Mouse (Mus musculus): ENCODE data around the gene Pgm3.
"Not testable (repeated sequence)": the region's sequence is repeated elsewhere in the genome, so short reads cannot be mapped to it uniquely, and the experiment has no call there.

The Pgm3 gene

DNA sequence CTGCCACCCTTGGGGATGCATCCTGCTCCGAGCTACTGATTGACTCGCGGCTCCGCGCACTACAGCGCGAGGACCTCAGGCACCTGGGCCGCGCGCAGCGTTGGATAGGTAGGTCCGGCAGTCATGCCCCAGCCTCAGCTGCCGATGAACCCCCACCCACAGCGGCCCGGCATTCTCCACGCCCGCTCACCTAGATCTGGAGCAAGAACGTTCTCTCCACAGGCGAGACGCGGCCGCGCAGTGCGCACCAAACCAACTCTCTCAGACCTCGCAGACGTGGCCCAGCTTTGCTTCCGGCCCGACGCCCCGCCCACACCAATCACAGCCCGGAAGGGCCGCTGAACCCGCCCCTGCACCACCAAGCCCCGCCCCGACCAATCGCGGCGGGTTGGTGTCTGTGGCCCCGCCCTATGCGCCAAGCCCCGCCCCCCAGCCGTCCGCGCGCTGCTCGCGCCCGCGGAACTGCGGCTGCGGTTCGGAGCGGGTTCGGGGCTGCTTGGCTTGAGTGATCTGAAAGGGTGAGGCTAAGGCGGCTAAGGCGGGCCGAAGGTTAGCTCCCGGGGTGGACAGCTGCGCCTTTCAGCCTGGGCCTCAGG lies at the start of gene Pgm3, which contains the start of gene Rwdd2a:
TSS of gene Pgm3 (minus strand) at position 303 of the 596 bp plus-strand sequence.
TSS of gene Rwdd2a (plus strand) at position 452 of the 596 bp plus-strand sequence.
- DNase-seq (ENCODE audit: inconsistent ontology term) = peak; percentile 97

DNA sequence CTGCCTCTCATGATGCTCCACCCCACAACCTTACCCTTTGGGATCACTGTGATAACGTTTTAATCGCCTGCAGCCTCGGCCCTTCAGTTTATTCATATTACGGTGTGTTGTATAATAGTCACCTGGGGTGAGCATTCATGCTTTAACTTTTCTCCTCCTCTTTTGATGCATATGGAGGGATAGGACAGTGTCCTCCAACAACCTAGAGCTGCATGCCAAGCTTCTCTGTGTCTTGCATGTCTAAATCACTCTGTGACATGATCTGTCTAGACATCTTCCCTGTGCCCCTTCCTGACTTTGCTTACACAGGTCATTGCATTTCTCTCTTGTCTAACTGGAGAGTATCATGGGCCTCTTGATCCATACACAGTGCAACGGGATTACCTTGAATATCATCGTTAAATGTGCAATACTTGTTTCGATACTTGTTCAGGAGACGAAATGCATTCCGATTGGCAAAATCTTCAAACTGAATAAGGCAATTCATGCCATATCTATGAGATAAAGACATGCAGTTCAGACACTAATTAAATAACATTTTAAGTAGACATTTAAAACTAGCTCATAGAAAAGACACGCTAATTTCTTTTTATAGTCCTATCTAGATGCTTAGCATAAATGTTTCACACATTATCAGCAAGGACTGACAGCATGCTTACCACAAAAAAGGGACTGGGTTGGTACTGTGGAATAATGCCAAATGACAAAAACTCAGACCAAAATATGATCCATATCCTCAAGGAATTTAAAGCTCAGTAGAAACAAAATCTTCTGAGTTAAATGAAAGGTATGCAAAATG lies 47.9 kb upstream of the Pgm3 start:
- no peak for DNase-seq (ENCODE audit: inconsistent ontology term)

DNA sequence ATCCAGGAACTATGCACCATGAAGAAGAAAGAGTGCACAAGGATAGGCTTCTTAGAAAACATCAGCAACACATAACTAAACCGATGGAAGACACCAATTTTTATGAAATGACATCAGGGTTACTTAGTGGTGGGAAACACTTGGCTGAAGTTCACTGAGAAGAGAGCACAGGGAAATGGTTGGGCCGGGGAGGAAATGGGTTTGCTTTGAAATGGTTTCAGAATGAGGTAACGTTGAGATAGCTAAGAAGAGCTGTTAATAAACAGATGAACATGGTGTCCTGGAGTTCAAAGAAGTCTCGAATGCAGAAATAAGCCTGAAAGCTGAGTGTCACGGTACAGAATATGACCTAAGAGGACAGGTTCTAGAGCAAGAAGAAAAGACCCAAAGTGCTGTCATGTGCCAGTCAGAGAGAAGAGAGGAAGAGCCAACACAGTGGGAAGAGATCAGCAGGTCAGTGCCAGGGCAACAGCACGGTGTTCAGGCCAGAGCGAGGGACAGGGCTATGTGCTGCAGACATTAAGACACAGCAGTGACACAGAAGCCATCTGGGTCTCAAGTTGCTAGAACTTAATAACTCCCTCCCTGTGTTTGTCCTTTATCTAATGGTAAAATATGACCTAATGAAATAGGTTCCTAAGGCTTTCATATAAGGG lies 46.3 kb upstream of the Pgm3 start:
- no peak for DNase-seq (ENCODE audit: inconsistent ontology term)

DNA sequence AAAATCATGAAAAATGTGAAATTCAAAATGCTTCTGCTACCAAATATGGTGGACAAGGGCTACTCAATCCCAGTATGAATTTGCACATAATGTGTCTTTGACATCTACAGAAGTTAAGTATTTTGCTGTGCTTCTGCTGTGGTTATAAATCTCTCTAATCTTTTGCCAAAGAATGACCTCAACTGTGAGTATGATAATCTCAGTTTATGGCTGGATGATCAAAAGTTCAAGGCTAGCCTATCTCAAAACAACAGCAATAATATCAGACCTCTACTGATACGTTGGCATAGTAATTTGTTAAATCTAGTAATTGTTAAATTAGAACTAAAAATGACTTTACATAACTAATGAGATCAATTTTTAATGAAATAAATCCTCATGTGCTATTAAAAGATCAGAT lies 44.1 kb upstream of the Pgm3 start:
- DNase-seq (ENCODE audit: inconsistent ontology term) = no peak

DNA sequence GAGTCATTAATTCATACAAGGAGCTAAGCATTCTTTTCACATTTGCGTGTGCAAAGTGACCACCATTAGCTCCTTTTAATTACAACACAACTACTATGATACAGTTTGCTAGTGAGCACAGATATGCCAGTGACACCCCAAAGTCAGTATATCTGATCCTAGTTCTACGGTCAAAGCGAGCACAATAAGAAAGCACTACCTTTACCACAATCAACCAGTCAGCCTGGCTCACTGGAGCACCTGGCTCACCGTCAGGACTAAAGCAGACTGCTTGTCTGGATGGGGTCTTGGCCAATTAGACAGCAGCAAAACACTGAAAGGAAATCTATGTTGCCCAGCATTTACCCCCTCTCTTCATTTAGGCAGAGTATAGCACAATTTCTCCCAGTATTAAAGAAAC lies 40.4 kb upstream of the Pgm3 start:
- DNase-seq (ENCODE audit: inconsistent ontology term) = no peak

DNA sequence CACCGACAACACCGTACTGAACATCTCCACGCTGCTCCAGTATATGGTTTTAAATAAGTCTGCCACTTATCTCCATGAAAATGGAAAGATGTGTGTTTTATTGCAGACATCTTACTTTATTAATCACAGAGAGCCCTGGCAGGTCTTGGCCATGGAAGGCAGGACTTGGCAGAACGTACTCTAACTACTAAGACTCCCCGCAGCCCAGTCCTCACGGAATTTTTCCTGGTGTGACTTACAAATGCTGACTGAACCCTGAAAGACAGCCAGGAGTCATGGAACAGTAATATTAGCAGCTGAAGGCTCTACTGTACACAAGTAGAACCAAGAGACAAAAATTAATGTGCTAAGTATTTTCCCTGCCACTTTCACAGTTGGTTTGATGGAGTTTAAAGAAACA lies 34.1 kb upstream of the Pgm3 start:
- DNase-seq (ENCODE audit: inconsistent ontology term) = no peak

DNA sequence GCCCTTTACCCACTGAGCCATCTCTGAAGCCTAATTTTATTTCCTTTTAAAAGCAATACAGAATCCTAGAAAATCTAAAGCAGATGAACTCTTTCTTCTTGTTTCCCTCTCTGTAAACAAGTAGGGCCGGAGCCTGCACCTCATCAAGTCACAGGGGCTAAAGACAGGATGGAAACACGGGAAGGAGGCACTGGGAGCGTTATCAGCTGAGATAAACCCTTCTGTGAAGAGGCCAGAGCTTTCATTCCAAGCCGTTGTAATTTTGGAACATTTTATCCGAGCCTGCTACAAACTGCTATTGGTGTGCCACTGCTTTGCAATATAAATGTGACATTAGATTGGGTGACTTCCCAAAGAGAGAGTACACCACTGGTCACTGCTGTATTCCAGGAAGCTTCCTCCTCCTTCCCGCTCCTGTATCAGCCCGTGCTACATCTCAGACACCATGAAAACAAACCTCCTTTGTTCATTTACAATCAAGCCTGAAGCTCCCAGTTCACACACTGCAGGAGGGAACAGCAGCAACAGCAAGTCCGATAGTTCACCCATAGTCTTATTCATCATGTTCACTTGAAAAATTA lies 28.2 kb upstream of the Pgm3 start:
- no peak for DNase-seq (ENCODE audit: inconsistent ontology term)

DNA sequence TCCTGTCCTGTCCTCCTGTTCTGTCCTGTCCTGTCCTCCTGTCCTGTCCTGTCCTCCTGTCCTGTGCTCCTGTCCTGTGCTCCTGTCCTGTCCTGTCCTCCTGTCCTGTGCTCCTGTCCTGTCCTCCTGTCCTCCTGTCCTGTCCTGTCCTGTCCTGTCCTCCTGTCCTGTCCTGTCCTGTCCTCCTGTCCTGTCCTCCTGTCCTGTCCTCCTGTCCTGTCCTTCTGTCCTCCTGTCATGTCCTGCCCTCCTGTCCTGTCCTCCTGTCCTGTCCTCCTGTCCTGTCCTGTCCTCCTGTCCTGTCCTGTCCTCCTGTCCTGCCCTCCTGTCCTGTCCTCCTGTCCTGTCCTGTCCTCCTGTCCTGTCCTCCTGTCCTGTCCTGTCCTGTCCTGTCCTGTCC lies 25.3 kb upstream of the Pgm3 start:
- DNase-seq (ENCODE audit: inconsistent ontology term) = not testable (repeated sequence)

DNA sequence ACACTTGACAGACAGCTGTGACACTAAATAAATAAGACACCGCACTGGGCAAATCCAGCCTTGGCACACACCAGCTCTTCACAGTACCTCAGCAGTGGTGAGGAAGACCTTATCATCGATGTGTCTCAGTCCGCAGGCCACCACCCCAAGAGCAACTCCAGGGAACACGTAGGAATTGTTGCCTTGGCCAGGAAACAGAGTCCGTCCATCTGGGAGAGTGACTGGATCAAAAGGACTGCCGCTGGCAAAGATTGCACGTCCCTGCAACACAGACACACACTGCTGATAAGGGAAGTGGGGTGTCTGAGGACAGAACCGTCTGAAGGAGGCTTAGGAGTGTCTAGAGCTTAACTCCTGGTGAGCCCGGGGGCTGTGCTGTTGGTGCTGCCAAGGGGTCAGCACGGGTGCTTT lies 22.7 kb upstream of the Pgm3 start:
- DNase-seq (ENCODE audit: inconsistent ontology term) = not testable (repeated sequence)

DNA sequence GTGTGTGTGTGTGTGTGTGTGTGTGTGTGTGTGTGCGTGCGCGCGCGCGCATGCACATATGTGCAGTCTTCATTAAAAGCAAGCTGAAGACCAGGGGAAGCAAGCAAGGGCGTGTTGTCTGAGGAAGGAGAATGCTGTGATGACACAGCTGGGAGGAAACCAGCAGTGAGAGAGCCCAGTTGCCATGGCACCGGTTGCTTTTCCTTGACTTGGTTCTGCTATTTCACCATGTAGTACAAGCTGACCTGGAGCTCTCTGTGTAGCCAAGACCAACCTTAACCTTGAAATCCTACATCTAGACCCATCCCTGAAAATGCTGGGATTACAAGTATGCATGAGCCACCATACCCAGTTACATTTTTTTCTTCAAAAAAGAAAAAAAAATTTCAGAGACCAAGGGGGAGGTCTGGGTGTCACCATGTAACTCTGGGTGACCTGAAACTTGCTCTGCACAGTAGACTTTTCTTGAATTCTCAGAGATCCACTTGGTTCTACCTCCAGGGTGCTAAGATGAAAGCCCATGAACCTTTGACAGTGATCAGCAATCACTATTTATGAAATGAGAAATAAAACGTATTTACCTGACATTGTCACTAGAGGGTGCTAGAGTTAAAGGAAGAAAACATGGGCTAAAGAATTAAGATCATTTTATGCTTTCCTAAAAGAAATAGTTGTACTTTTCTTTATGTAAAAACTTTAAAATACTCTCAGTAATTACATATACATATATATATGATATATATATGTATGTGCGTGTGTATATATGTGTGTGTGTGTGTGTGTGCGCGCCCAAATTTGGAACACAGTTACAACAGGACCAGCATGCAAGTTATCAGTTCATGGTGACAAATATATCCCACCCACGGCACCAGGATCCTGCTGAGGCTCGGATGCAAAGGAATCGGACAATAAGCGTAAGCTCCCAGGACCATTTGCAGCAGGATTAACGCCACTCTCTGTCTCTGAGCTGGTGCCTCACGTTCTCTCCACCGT lies 21.3 kb upstream of the Pgm3 start:
- peak; percentile 25 for DNase-seq (ENCODE audit: inconsistent ontology term)

DNA sequence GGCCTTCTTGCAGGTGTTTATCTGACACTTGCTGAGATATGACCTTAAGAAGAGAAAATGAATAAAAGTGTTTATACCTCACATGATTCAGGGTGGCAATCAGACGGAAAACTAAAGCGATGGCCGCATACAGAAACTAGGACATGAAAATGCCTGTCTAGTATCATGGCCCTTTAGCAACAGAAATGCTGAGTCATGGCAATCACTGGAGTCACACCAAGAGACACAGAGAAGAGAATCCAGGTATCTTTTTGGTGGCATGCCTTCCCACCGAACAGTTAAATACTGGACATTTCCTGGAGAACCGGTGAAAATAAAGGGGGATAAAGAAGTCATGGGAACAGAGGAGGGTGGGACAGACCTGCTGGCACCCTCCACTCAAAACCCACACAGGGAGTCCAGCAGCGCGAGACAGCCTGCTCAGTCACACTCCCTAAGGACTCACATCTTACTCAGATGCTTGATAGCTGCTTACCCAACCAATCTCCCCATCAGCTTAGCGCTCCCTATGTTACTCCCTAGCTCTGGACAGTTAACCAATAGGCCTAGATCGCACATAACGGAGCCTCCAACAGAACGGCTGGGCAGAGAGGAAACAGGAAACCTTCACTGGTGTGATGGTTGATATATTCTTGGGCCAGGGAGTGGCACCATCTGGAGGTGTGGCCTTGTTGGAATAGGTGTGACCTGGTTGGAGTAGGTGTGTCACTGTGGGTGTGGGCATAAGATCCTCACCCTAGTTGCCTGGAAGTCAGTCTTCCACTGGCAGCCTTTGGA lies 15.6 kb upstream of the Pgm3 start:
- DNase-seq (ENCODE audit: inconsistent ontology term) = no peak

DNA sequence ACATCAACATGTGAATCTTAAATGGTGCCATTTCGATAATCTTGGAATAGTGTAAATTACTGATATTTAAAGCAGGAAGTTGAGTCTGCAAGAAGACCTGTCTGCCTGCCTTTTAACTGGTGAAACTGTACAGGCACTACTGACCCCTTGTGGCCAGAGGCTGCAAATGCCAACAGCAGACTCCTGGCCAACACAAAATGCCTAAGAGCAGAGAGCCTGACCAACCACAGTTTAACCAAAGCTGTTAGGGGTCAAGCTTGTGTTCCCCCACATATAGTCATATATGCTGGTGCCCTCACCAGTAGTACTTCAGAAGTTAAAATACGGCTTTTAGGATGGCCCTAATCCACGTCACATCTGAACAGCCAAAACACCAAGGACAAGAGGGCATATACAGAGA lies 12.1 kb upstream of the Pgm3 start:
- peak; percentile 26 for DNase-seq (ENCODE audit: inconsistent ontology term)

DNA sequence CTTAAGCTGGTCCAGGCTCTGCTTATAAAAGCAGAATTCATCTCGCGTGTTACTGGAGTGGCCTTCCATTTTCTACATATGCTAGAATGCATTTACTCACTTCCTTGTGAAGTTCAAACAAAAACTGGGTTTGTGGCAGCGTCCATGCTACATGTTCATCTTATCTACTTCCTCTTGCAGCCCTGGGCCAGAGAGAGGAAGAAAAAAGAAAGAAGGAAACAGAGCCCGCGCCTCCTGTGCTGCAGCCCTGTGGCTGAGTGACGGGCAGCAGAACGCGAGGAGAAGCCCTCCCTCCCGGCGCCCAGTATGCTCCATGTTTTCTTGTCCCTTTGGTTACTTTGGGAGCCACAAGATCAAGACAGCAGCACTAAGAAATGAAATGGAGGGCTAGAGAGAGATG lies 8.0 kb upstream of the Pgm3 start:
- no peak for DNase-seq (ENCODE audit: inconsistent ontology term)

DNA sequence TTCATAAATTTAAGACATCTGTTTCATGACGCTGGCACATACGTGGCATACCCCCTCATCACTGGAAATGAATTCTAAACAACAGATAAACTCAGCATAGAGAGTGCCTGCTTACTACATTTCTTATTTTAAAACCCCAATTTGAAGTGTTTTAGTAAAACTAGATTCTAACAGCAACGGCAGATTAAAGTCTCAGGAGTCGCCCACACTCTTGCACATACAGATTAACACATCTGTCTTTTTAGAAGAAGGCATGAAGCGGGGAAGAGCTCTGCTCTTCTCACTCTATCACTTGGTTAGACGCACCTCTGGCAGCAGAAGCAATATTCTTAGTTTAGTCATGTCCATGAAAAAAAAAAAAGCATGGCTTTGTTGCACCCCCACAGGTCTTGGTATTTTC lies 3.5 kb upstream of the Pgm3 start:
- no peak for DNase-seq (ENCODE audit: inconsistent ontology term)

DNA sequence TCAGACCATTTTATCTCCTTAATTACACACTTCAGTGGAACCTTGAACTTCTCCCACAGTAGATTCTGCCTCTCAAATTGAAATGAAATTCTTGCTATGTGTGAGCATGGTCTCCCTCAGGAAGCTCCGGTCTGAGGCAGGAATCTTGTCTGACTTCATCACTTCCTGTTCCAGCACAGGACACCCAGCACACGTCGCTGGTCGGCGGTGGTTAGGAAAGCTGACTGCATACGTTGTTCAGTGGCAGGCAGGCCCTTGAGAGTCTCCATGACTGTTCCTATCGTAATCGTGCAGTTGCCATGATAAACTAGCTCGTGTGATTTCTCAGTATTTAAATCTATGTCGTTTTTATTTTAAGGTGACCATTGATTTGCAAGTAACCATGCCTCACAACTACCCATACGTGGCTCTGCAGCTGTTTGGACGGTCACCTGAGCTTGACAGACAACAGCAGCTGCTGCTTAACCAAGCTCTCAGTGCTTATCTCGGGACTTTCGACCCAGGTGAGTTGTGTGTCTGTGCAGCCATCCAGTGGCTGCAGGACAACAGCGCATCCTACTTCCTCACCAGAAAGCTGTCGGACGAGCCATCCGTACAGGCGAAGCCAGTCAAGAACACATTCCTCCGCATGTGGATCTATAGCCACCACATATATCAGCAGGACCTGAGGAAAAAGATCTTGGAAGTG lies 2.1 kb upstream of the Pgm3 start:
- DNase-seq (ENCODE audit: inconsistent ontology term) = no peak

DNA sequence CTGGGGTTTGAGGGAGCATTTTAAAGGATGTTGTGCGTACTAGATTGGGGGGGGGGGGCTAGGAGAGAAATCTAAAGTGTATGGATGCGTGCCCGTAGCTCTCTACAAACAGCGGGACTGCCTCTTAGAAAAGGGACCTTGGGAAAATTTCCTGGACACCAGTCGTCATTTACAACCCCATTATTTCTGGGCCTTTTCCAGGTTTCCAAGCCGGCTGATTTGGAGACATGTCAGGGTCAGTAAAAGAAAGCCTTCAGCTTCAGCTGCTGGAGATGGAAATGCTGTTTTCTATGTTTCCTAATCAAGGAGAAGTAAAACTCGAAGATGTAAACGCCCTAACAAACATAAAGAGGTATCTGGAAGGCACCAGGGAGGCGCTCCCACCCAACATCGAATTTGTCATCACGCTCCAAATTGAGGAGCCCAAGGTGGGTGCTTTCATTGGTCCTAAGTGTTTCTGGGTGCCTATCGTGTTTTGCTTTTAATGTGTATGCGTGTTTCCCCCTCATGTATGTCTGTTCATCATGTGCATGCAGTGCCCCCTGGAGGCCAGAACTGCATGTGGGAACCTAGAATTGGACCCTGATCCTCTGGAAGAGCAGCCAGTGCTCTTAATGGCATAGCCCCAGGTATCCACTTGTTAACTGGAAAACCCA lies 1.1 kb upstream of the Pgm3 start:
- peak; percentile 60 for DNase-seq (ENCODE audit: inconsistent ontology term)

DNA sequence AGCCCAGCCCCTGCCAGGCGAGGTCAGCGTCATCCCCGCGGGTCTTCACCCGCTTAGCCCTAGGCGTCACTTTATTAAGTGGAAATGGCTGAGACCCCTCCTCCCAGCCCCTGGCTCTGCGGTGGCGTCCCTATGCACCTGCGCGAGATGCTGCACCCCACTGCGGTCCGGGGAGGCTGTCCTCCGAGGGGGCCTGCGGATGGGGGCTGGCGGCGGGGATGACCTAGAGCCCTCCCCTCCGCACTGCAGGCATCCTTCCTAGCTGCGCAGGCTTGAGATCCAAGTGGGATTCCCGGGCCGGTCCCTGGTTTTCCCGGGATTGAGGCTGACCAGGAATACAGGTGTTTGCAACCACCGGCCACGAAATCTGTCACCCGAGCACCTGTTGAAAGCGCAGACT lies 554 bp upstream of the Pgm3 start:
- no peak for DNase-seq (ENCODE audit: inconsistent ontology term)

DNA sequence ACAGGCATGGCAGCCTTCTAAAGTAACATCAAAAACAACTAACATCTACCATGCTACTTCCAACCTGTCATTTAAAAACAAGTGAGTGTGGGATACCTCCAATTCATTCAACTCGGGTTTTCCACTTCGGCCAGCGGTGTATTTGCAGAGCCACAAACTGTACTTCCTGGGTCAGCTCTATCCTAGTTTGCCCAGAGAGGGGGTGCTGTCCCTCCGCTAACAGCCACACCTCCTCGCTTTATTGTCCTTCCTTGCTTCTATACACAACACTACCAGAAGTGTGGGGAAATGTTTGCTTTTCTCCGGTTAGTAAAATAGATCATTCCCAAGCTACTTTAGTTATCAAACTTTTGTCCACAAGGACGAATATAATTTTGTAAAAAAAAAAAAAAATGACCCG lies 696 bp downstream of the Pgm3 start:
- no peak for DNase-seq (ENCODE audit: inconsistent ontology term)

DNA sequence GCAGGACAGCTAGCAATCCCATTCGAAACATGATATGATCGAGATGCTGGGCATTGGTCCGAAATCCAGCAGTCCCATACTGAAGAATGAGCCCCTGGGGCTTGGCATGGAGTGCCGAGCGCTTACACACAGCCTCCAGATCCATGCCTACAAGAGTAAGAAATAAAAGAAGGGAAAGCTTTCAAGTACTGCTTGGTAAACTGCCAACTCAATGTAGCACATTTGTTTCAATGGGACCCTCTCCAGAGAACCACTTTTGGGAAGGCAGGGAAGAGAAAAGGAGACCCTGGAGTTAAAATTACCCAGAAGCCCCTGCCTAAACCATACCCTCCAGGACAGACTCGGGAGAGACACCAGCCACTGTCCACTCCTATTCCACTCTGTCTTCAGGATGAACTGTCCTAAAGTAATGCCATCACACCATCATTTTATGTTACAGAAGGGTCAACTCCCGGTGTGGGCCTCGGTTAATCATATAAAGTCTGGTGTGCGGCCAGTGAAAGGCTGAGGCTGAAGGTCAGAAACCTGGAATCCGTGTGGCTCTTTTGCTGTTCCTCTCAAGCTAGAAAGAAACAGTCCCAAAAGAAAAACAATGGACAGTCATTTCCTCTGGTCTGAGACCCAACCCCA lies 1.3 kb downstream of the Pgm3 start:
- DNase-seq (ENCODE audit: inconsistent ontology term) = no peak

Data from Muller cell, postnatal 12 days (primary cell).